In genomic region chr8:122331134-122331523, GRCm38 (mm10) we compare ENCODE assay signal across 8 mouse cellular contexts. TPM values are rescaled to one million over a fixed set of nuclear protein-coding genes. Genes with fewer than 3 reads are reported as not detected.
A peak's percentile ranks its signal among the peaks of the same experiment; 100 is the strongest.
DNase-seq lines count a peak whose midpoint lies in the region; ATAC-seq lines count a peak whose summit lies in the region.

No protein-coding gene starts in this region.

- DNase-seq in adrenal gland, postnatal 10 days: peak; percentile 65
- DNase-seq in adrenal gland, adult 8-10 months: no peak
- no peak for DNase-seq in right cerebral cortex, adult 2 months (ENCODE audit: low spot score in 2 of 2)
- no peak for DNase-seq in frontal cortex, postnatal 36 days (ENCODE audit: low spot score in 2 of 2)

- 60% methylated on average over 3 of the region's 3 CpGs for WGBS in embryonic facial prominence, embryonic 15.5 days
- WGBS in intestine, embryonic 15.5 days: 54% methylated on average over 3 of the region's 3 CpGs
- WGBS in liver, embryonic 15.5 days (ENCODE audit: insufficient replicate concordance): 64% methylated on average over 3 of the region's 3 CpGs

- H3K36me3 ChIP-seq in embryonic facial prominence, embryonic 15.5 days: peaks cover 10% of the 10 kb centered on the region; the same call in 1 of the 2 replicates
- H3K36me3 ChIP-seq in intestine, embryonic 15.5 days: peaks cover 25% of the 10 kb centered on the region
- peaks cover 97% of the 10 kb centered on the region for H3K36me3 ChIP-seq in liver, embryonic 15.5 days (replicated peaks)

- no peak overlapping the region for H3K9ac ChIP-seq in embryonic facial prominence, embryonic 15.5 days
- no peak overlapping the region for H3K9ac ChIP-seq in intestine, embryonic 15.5 days
- H3K9ac ChIP-seq in liver, embryonic 15.5 days: peak overlapping the region; percentile 56; the same call in 1 of the 2 replicates

- H3K27me3 ChIP-seq in embryonic facial prominence, embryonic 15.5 days: peaks cover 23% of the 10 kb centered on the region
- H3K27me3 ChIP-seq in intestine, embryonic 15.5 days (replicated peaks): peaks cover 8% of the 10 kb centered on the region
- H3K27me3 ChIP-seq in liver, embryonic 15.5 days: no peaks in the 10 kb centered on the region

- H3K4me1 ChIP-seq in embryonic facial prominence, embryonic 15.5 days: peaks cover 25% of the 10 kb centered on the region
- peaks cover 39% of the 10 kb centered on the region for H3K4me1 ChIP-seq in intestine, embryonic 15.5 days (replicated peaks)
- peaks cover 78% of the 10 kb centered on the region for H3K4me1 ChIP-seq in liver, embryonic 15.5 days (replicated peaks)

- ATAC-seq in embryonic facial prominence, embryonic 15.5 days (ENCODE audit: insufficient number of reproducible peaks, low FRiP score, low TSS enrichment, low read depth): no peak
- ATAC-seq in intestine, embryonic 15.5 days: peak; percentile 6; the same call in 1 of the 2 replicates
- no peak for ATAC-seq in liver, embryonic 15.5 days (ENCODE audit: insufficient read depth)
- ATAC-seq in erythroid progenitor cell, adult 5-6 weeks (replicated peaks; ENCODE audit: low FRiP score, poor library complexity, severe bottlenecking): no peak

- H3K4me3 ChIP-seq in embryonic facial prominence, embryonic 15.5 days (replicated peaks): no peak overlapping the region
- H3K4me3 ChIP-seq in intestine, embryonic 15.5 days (replicated peaks): no peak overlapping the region
- H3K4me3 ChIP-seq in liver, embryonic 15.5 days (replicated peaks): no peak overlapping the region

- peak overlapping the region; percentile 55 for H3K27ac ChIP-seq in embryonic facial prominence, embryonic 15.5 days (replicated peaks)
- H3K27ac ChIP-seq in intestine, embryonic 15.5 days: peak overlapping the region; percentile 73
- peak overlapping the region; percentile 95 for H3K27ac ChIP-seq in liver, embryonic 15.5 days (replicated peaks)

- H3K9me3 ChIP-seq in embryonic facial prominence, embryonic 15.5 days (replicated peaks): no peaks in the 10 kb centered on the region
- no peaks in the 10 kb centered on the region for H3K9me3 ChIP-seq in intestine, embryonic 15.5 days
- H3K9me3 ChIP-seq in liver, embryonic 15.5 days (replicated peaks): peaks cover 10% of the 10 kb centered on the region

- no peak overlapping the region for H3K4me2 ChIP-seq in embryonic facial prominence, embryonic 15.5 days (replicated peaks)
- H3K4me2 ChIP-seq in intestine, embryonic 15.5 days (replicated peaks): no peak overlapping the region
- peak overlapping the region; percentile 57 for H3K4me2 ChIP-seq in liver, embryonic 15.5 days

RNA-seq across cellular contexts. Expression of gene Trhr2, which starts 29.4 kb away (rescaled TPM):
- total RNA-seq in adrenal gland, postnatal 10 days (2021): not detected
- total RNA-seq in adrenal gland, adult 8-10 months (2022): not detected
- polyA plus RNA-seq in embryonic facial prominence, embryonic 15.5 days (2015; fragmentation: Nextera tagmentation; extraction: Ambion mirVana): 0.12 and 0.20 TPM in 2 replicates
- polyA plus RNA-seq in intestine, embryonic 15.5 days (2015; fragmentation: Nextera tagmentation; extraction: Ambion mirVana): not detected in 2 replicates
- not detected in 2 replicates for polyA plus RNA-seq in liver, embryonic 15.5 days (2015; fragmentation: Nextera tagmentation; extraction: Ambion mirVana)
- not detected in 2 replicates for total RNA-seq in erythroid progenitor cell, adult 5-6 weeks (2015; ENCODE audit: low replicate concordance)
- total RNA-seq in erythroid progenitor cell, adult 5-6 weeks (2017; ENCODE audit: low replicate concordance): not detected in 2 replicates

RNA-seq across cellular contexts. Expression of gene Zc3h18, which starts 45.3 kb away (rescaled TPM):
- 10 to 100 TPM; 36.2 to 37.7 TPM for total RNA-seq in adrenal gland, postnatal 10 days (2021)
- total RNA-seq in adrenal gland, adult 8-10 months (2022): 10 to 100 TPM; 38.4 to 55.0 (median 47.0) TPM
- polyA plus RNA-seq in embryonic facial prominence, embryonic 15.5 days (2015; fragmentation: Nextera tagmentation; extraction: Ambion mirVana): 48.2 and 49.7 TPM in 2 replicates
- 53.9 and 54.0 TPM in 2 replicates for polyA plus RNA-seq in intestine, embryonic 15.5 days (2015; fragmentation: Nextera tagmentation; extraction: Ambion mirVana)
- 23.1 and 25.6 TPM in 2 replicates for polyA plus RNA-seq in liver, embryonic 15.5 days (2015; fragmentation: Nextera tagmentation; extraction: Ambion mirVana)
- total RNA-seq in erythroid progenitor cell, adult 5-6 weeks (2015; ENCODE audit: low replicate concordance): 32.3 and 32.8 TPM in 2 replicates
- 57.9 and 58.0 TPM in 2 replicates for total RNA-seq in erythroid progenitor cell, adult 5-6 weeks (2017; ENCODE audit: low replicate concordance)

RNA-seq across cellular contexts. Expression of gene Zfpm1, which starts 49.2 kb away (rescaled TPM):
- total RNA-seq in adrenal gland, postnatal 10 days (2021): 10 to 100 TPM; 27.2 to 29.0 TPM
- total RNA-seq in adrenal gland, adult 8-10 months (2022): 10 to 100 TPM; 17.3 to 35.3 (median 28.0) TPM
- 1.4 and 1.6 TPM in 2 replicates for polyA plus RNA-seq in embryonic facial prominence, embryonic 15.5 days (2015; fragmentation: Nextera tagmentation; extraction: Ambion mirVana)
- polyA plus RNA-seq in intestine, embryonic 15.5 days (2015; fragmentation: Nextera tagmentation; extraction: Ambion mirVana): 4.9 and 5.2 TPM in 2 replicates
- 12.0 and 14.9 TPM in 2 replicates for polyA plus RNA-seq in liver, embryonic 15.5 days (2015; fragmentation: Nextera tagmentation; extraction: Ambion mirVana)
- 176 and 254 TPM in 2 replicates for total RNA-seq in erythroid progenitor cell, adult 5-6 weeks (2015; ENCODE audit: low replicate concordance)
- total RNA-seq in erythroid progenitor cell, adult 5-6 weeks (2017; ENCODE audit: low replicate concordance): 303 and 467 TPM in 2 replicates

Comparison
In these comparisons a context has a peak if more than half of its experiments do, and no peak if none do; other contexts are left out.
1. RNA of gene Zfpm1, which starts 49.2 kb away (total RNA-seq): 176 to 467 TPM in erythroid progenitor cell, adult 5-6 weeks; 17.3 to 35.3 TPM in adrenal gland, adult 8-10 months and 27.2 to 29.0 TPM in adrenal gland, postnatal 10 days; every median in the first group is over 4 times any median in the second.
2. Peak in every context shown above with its lines, with median percentiles within 50 percentile points of each other: H3K27ac ChIP-seq.